Mouse (Mus musculus): ENCODE results near the gene Fxyd2.
A peak's percentile ranks its signal among the peaks of the same experiment; 100 is the strongest.

Fxyd2 gene

GRCm38 (mm10) chr9:45391299-45391698 is 8.2 kb upstream of the Fxyd2 start:
- no peak for DNase-seq (ENCODE audit: low spot score)

- no peak for DNase-seq (ENCODE audit: low spot score)
Observed at GRCm38 (mm10) chr9:45395218-45395617, 4.3 kb upstream of the Fxyd2 start.

GRCm38 (mm10) chr9:45395796-45396195 is 3.7 kb upstream of the Fxyd2 start:
- no peak for DNase-seq (ENCODE audit: low spot score)

- DNase-seq (ENCODE audit: low spot score) = no peak
Observed at GRCm38 (mm10) chr9:45398336-45398735, 1.1 kb upstream of the Fxyd2 start.

- DNase-seq (ENCODE audit: low spot score) = no peak
Observed at GRCm38 (mm10) chr9:45401851-45402250, 2.4 kb downstream of the Fxyd2 start.

GRCm38 (mm10) chr9:45402957-45403356 is 3.5 kb downstream of the Fxyd2 start:
- DNase-seq (ENCODE audit: low spot score) = no peak

GRCm38 (mm10) chr9:45405694-45406093 is 6.2 kb downstream of the Fxyd2 start:
- no peak for DNase-seq (ENCODE audit: low spot score)

GRCm38 (mm10) chr9:45406808-45407207 is 7.3 kb downstream of the Fxyd2 start:
- no peak for DNase-seq (ENCODE audit: low spot score)

GRCm38 (mm10) chr9:45407706-45408675 is 8.5 kb downstream of the Fxyd2 start:
- peak; percentile 44 for DNase-seq (ENCODE audit: low spot score)

GRCm38 (mm10) chr9:45410193-45410592 is 10.7 kb downstream of the Fxyd2 start:
- DNase-seq (ENCODE audit: low spot score) = no peak

- DNase-seq (ENCODE audit: low spot score) = no peak
Observed at GRCm38 (mm10) chr9:45410614-45411013, 11.1 kb downstream of the Fxyd2 start.

GRCm38 (mm10) chr9:45411111-45411510 is 11.6 kb downstream of the Fxyd2 start:
- DNase-seq (ENCODE audit: low spot score) = no peak

GRCm38 (mm10) chr9:45411803-45412202 is 12.3 kb downstream of the Fxyd2 start:
- no peak for DNase-seq (ENCODE audit: low spot score)

- DNase-seq (ENCODE audit: low spot score) = peak; percentile 55
Observed at GRCm38 (mm10) chr9:45412287-45412686, 12.8 kb downstream of the Fxyd2 start.

- no peak for DNase-seq (ENCODE audit: low spot score)
Observed at GRCm38 (mm10) chr9:45412700-45413477, 13.4 kb downstream of the Fxyd2 start.

- DNase-seq (ENCODE audit: low spot score) = no peak
Observed at GRCm38 (mm10) chr9:45413478-45414140, 14.1 kb downstream of the Fxyd2 start.

GRCm38 (mm10) chr9:45415912-45416311 is 16.4 kb downstream of the Fxyd2 start:
- DNase-seq (ENCODE audit: low spot score) = no peak

GRCm38 (mm10) chr9:45417245-45417644 is 17.8 kb downstream of the Fxyd2 start:
- no peak for DNase-seq (ENCODE audit: low spot score)

- DNase-seq (ENCODE audit: low spot score) = no peak
Observed at GRCm38 (mm10) chr9:45418252-45418651, 18.8 kb downstream of the Fxyd2 start.

GRCm38 (mm10) chr9:45421209-45421608 is 21.7 kb downstream of the Fxyd2 start:
- DNase-seq (ENCODE audit: low spot score) = no peak

GRCm38 (mm10) chr9:45422761-45423298 is 23.4 kb downstream of the Fxyd2 start:
- no peak for DNase-seq (ENCODE audit: low spot score)

GRCm38 (mm10) chr9:45426456-45426855 is 27.0 kb downstream of the Fxyd2 start, which contains the start of gene Dscaml1:
TSS of gene Dscaml1 (plus strand) at chr9:45426628.
- DNase-seq (ENCODE audit: low spot score) = no peak

Measured in ovary, adult 18-20 months (tissue).